Mouse (Mus musculus): ENCODE data around the gene Art5.
A peak's percentile ranks its signal among the peaks of the same experiment; 100 is the strongest.

Gene Art5

GRCm38 (mm10) chr7:102109171-102109570, at the start of gene Art5:
Gene Art5, minus strand, starts transcription at chr7:102109489.
- DNase-seq (ENCODE audit: low spot score in 2 of 2), result no peak

GRCm38 (mm10) chr7:102153691-102154090, 44.4 kb upstream of the Art5 start:
- DNase-seq (ENCODE audit: low spot score in 2 of 2), result no peak

- no peak for DNase-seq (ENCODE audit: low spot score in 2 of 2)
Measured at GRCm38 (mm10) chr7:102137898-102138297, 28.6 kb upstream of the Art5 start.

- DNase-seq (ENCODE audit: low spot score in 2 of 2), result peak in 1 of 2 experiments; percentile 44
Measured at GRCm38 (mm10) chr7:102137464-102137863, 28.2 kb upstream of the Art5 start.

GRCm38 (mm10) chr7:102132395-102132794, 23.1 kb upstream of the Art5 start:
- DNase-seq (ENCODE audit: low spot score in 2 of 2), result no peak

GRCm38 (mm10) chr7:102120326-102120725, 11.0 kb upstream of the Art5 start:
- DNase-seq (ENCODE audit: low spot score in 2 of 2), result no peak

- DNase-seq (ENCODE audit: low spot score in 2 of 2), result peak in 1 of 2 experiments; percentile 17
Measured at GRCm38 (mm10) chr7:102117382-102117781, 8.1 kb upstream of the Art5 start.

GRCm38 (mm10) chr7:102116579-102117331, 7.5 kb upstream of the Art5 start, which contains the start of gene Chrna10:
Gene Chrna10, minus strand, starts transcription at chr7:102116828.
- no peak for DNase-seq (ENCODE audit: low spot score in 2 of 2)

GRCm38 (mm10) chr7:102113151-102113729, 4.0 kb upstream of the Art5 start:
- no peak for DNase-seq (ENCODE audit: low spot score in 2 of 2)

- DNase-seq (ENCODE audit: low spot score in 2 of 2), result no peak
Measured at GRCm38 (mm10) chr7:102109746-102110145, 457 bp upstream of the Art5 start.

- DNase-seq (ENCODE audit: low spot score in 2 of 2), result no peak
Measured at GRCm38 (mm10) chr7:102108206-102108605, 1.1 kb downstream of the Art5 start.

GRCm38 (mm10) chr7:102106700-102107141, 2.6 kb downstream of the Art5 start:
- no peak for DNase-seq (ENCODE audit: low spot score in 2 of 2)

- no peak for DNase-seq (ENCODE audit: low spot score in 2 of 2)
Measured at GRCm38 (mm10) chr7:102104126-102104525, 5.2 kb downstream of the Art5 start.

GRCm38 (mm10) chr7:102103555-102103954, 5.7 kb downstream of the Art5 start:
- no peak for DNase-seq (ENCODE audit: low spot score in 2 of 2)

GRCm38 (mm10) chr7:102102696-102103095, 6.6 kb downstream of the Art5 start:
- DNase-seq (ENCODE audit: low spot score in 2 of 2), result no peak

- DNase-seq (ENCODE audit: low spot score in 2 of 2), result no peak
Measured at GRCm38 (mm10) chr7:102102241-102102640, 7.0 kb downstream of the Art5 start.

GRCm38 (mm10) chr7:102101487-102101886, 7.8 kb downstream of the Art5 start, which contains the start of gene Art1:
Gene Art1, plus strand, starts transcription at chr7:102101743.
- no peak for DNase-seq (ENCODE audit: low spot score in 2 of 2)

GRCm38 (mm10) chr7:102100868-102101267, 8.4 kb downstream of the Art5 start:
- no peak for DNase-seq (ENCODE audit: low spot score in 2 of 2)

GRCm38 (mm10) chr7:102099760-102100661, 9.3 kb downstream of the Art5 start:
- no peak for DNase-seq (ENCODE audit: low spot score in 2 of 2)

- DNase-seq (ENCODE audit: low spot score in 2 of 2), result no peak
Measured at GRCm38 (mm10) chr7:102087336-102087735, 22.0 kb downstream of the Art5 start.

GRCm38 (mm10) chr7:102084041-102084696, 25.1 kb downstream of the Art5 start:
- no peak for DNase-seq (ENCODE audit: low spot score in 2 of 2)

GRCm38 (mm10) chr7:102082816-102083215, 26.5 kb downstream of the Art5 start, which contains the start of gene Trpc2:
Gene Trpc2, plus strand, starts transcription at chr7:102083116.
- no peak for DNase-seq (ENCODE audit: low spot score in 2 of 2)

All from right cerebral cortex, postnatal 10 days (tissue).